Mouse (Mus musculus) frontal cortex, postnatal 36 days (tissue): ENCODE results near the gene Aqr.
"Not testable (repeated sequence)": the region's sequence is repeated elsewhere in the genome, so short reads cannot be mapped to it uniquely, and the experiment has no call there.

Experiments used
- DNase-seq, 2 experiments: peaks; one replicate each; pipeline ENCODE4 v3.0.0; 2022; ENCODE audit warnings: low spot score in 2 of 2

Aqr gene

DNA sequence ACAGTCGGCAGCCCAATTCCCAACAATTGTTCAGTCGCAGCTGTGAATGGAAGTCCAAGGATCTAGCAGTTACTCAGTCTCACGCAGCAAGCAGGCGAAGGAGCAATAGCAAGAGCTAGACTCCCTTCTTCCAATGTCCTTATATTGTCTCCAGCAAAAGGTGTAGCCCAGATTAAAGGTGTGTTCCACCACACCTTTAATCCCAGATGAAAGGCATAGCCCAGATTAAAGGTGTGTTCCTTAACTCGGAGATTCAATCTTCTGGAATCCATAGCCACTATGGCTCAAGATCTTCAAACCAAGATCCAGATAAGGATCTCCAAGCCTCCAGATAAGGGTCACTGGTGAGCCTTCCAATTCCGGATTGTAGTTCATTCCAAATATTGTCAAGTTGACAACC is at the start of gene Aqr:
Gene Aqr (minus strand): TSS at position 101 of the 400 bp plus-strand sequence.
- not testable (repeated sequence) for DNase-seq

DNA sequence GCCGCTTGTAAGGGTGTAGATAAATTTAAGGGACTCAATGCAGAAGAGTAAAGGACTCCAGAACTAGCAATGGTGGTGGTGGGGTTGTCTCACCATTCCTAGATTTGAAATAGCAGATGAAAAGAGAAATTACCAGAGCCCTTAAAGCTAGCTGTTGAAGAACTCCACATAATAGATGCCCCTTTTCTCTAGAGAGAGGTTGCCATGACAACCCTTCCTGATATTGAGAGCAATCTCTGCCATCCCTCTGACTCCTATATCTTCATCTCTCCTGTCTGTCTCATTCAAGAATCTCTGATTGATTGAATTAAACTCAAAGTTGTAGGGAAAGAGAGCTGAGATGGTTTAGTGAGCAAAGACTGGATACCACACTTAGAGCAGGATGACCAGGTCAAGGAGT is 49.7 kb upstream of the Aqr start:
- DNase-seq: no peak

DNA sequence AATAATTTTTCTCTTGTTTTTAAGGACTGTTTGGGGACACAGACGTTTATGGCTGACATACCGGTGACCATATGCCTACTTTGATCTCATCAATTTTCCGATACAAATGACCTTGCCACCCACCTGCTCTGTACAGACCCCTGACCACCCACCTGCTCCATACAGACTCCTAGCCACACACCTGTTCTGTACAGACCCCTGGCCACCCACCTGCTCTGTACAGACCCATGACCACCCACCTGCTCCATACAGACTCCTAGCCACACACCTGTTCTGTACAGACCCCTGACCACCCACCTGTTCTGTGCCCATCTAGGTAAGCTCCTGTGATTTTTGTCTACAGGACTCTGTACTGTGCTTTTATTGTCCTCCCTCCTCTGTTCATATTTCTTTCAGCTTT is 48.8 kb upstream of the Aqr start:
- DNase-seq: no peak

DNA sequence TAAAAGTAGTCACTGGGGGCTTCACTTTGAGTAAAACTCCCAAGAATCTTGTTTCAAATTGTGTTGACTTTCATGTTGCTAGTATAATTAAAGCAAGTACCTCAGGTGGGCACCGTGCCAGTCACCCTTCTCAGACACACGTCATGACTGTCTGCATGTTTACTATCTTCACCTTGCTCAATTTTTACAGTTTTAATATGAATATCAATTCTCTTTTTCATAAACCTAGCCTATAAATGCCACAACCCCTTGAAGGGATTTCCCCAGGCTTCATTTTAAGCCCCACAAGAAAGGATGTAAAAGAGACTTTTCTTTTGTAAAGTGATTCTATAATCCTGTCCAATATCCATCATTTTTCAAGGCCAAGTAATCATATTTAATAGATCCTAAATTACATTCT is 44.4 kb upstream of the Aqr start:
- DNase-seq: no peak

DNA sequence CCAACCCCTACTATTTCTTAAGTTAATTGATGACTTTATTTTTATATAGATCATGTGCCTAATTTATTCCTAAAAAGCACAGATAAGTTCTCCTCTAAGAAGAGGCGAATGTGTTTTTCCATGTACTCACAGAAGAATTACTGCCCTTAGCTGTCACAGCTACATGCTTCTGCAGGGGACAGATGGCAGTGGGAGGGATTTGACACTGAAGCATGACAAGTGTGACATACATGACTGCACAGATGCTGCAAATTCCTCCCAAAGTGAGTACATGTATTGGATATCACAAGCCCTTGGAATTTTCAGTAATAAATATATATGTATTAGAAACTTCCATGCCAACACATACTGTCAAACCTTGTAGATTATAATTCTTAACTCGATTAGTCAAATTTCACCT is 41.8 kb upstream of the Aqr start:
- DNase-seq: no peak

DNA sequence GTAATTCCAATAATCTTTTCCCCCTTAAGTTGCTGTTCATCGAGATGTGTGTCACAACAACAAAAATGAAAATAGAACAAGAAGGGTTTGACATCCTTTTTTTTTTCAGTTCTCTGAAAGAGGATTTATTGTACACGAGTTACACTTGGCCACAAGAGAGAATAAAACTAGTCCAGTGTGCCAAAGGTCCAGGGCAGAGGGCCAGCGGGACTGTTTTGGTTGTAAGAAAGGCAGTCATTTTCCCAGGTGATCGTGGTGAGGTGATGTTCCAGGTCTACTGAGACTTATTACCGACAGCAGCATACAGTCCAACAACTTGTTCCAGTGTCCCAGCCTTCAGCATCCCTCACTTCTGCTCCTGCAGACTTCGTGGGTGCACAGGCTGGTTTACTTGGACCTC is 18.2 kb upstream of the Aqr start:
- no peak for DNase-seq

DNA sequence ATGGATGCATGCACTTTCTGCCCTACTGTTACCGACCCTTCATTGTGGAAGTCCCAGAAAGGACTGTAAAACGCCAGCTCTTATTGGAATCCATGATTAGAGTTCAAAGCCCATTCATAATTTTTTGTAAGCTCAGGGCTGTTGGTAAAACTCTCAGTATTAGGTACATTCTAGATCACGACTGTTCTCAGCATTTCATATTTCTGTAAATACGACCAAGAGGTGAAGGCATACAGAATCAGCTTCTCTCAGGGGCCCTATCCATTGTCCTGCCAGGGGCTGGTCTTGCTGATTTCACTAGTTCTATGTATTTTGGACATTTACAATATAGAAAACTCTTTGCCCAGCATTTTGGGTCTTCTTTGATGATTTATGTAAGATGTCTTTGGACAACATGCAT is 14.8 kb upstream of the Aqr start:
- no peak for DNase-seq

DNA sequence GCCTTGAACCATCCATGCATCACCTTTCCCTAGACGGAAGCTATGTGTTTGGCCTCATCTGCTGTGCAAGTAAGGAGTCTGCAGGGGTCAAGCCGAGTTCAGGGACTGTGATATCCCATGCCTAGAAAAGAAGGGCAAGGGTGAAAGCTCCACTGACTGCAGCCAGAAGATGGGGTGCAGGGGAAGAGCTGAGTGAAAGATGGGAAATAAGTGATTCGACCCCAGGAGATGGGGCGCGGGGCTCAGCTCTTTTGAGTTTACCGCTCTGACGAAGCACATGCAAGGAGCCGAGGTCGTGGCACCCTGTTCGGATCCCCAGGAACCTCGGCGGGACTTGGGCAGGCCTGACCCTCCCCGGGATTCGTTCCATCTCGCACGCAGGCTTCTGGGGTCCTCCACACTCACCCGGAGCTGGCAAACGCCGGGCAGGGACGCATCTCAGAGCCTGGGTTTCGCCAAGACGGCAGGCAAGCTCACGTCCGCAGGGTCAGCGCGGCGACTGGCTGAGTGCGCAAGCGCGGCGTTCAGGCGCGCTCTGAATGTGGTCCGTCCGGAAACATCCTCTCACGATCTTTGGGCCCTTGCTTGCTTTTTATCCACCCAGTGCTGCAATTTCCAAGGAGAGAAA is 14.2 kb upstream of the Aqr start, which contains the start of gene Zfp770:
Gene Zfp770 (minus strand): TSS at position 538 of the 628 bp plus-strand sequence.
- DNase-seq: peak; percentile 81 to 87

DNA sequence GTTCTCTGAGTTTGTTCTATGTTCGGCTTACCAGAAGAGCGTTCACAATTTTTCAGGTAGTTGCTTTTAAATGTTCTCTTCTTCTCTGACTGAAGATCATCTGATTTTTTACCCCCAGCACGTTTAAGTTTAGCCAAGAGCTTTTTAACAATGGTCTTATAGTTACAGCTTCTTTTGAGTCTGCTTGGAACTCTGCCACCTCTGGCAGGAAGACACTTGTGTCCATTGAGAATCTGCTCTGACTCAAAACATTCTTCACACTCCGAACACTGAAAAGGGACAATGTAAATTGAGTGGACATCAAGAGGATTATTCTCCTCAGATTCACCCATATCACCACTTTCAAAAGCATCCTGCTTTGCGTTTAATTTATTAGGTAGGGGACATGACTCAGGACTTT is 9.6 kb upstream of the Aqr start:
- DNase-seq: no peak

DNA sequence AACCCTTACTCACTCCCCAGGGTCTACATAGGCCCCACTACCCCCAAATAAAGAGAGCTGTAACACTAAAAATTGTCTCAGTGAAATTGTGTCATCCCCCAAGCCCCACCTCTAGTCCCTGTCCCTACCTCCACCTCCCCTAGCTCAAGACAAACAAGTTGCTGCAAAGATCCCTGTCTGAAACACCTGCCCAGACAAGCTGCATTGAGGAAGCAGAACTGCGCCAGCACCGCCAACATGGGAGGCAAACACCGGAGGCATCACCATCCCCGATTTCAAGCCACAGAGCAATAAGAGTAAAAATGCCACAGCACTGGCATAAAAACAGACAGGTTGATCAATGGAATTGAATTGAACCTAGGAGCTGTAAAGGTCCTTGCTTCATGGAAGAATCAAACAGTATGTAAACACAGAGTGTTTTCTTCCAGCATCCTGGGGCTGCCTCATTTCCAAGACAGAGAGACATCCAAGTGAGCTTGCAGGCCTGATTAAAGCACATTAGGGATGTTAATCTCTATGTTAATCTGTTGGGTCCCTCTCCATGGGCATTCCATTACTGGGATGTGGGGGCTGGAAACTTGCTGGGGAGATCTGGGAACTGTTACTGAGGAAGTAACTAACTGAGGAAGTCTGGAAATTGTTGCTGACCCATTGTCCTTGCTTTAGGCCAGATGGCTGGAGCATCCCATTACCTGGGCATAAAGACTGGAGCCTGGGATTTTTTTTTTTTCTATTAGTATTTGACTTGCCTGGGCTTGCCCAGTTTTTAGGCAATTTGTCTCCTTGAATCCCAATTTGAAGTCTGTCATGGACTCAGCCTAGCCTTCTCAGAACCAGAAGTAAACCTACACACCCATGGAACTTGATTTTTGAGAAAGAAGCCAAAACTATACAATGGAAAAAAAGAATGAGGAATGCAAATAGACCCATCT is 8.8 kb downstream of the Aqr start:
- no peak for DNase-seq

DNA sequence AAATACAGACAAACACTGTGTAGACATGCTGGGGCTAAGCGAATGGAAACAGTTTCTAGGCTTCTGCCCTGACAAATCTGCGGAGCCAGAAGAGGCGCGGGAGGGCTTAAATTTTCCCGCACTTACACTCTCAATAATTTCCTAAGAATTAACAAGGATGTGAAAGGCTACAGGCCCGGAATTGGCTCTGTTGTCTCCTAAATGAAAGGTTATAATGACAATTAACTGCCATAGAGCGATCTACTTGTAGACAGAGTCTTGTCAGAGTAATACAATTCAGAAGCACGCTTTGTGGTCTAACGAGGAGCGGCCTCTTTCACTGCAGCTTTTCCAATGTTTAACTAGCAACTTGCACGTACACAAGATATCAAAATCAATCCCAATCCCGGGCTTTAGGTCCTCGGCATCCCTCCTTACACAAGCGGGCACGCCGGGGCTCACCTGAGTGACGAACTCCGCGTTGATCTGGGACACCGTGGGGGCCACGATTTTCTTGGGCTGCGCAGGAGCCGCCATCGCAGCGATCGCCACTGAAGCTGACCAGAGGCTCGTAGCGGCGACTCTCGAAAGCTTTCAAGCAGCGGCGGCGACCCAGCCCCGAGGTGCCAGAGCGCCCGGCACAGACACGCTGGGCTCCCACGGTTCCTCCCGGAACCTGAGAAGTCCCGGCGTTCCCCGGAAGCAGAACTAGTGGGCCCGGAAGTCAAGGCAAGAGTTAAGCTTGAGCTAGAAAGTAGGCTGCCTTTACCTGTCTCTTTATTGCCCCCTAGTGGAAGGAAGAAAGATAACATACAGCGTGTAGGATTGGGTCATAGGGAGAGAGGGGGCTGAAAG is 12.0 kb downstream of the Aqr start:
- DNase-seq: peak; percentile 80 to 86

DNA sequence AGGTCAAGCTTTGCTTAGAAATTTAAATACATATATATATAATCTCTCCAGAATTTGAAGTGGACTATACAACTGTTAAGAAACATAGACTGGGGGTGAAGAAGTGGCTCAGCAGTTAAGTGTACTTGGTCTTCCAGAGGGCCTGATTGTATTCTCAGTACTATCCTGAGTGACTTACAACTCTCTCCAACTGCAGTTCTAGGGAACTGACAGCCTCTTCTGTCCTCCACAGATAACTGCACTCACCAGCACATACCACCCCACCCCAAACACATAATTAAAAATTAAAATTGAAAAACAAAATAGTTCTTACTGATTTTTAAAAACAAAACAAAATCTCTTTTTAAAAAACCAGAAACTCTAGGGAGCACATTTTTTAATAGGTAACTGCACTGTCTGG is 13.6 kb downstream of the Aqr start:
- DNase-seq: no peak

DNA sequence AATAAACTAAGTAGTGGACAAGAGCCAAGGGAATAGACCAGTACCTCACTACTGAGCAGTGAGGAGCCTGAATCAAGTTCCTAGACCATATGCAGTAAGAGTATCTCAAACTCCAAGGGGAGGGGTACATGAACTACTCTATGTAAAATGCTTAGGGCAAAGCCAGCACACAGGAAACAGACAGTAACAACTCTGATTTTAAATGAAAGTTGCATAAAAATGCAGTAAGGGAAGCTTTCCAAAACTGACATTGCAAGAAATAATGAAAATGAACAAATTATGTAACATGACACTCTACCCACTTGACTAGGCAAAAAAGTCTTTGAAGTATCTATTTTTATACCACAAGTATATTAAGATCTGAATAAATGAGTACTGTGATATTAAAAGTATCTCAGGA is 19.0 kb downstream of the Aqr start:
- DNase-seq: no peak

DNA sequence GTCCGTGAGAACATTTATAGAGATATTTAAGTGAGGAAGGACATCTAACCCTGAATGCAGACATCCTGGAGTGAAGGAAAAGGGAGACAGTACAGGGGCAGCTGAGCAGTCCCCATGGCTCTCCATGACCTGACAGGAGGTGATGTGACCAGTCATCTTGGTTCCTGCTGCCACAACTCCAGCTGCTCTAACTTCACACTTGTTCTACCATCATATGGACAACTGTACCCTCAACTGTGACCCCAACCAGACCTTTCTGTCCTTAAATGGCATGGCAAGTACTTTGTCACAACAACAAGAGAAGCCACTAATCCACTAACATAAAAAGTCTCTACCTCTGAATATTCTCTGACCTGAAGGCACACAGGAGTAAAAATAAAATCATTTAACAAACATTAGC is 24.8 kb downstream of the Aqr start:
- no peak for DNase-seq

DNA sequence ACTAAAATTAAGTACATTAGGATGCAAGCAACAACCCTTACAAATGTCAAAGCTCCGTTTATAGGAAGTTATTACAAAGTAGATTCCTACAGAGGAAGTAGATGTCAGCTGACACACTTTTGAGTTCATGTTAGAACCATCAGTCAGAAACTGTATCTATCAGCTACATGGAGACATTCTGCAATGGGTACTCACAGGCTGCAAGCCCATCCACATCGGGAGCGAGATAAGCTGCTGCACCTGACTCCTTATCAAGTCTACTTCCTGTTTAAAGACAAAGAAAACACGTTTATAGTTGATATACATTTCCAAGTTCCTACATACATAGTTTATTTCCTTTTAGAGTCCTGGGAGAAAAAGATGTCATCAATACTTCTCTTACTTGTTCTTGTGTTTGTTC is 29.5 kb downstream of the Aqr start:
- no peak for DNase-seq

DNA sequence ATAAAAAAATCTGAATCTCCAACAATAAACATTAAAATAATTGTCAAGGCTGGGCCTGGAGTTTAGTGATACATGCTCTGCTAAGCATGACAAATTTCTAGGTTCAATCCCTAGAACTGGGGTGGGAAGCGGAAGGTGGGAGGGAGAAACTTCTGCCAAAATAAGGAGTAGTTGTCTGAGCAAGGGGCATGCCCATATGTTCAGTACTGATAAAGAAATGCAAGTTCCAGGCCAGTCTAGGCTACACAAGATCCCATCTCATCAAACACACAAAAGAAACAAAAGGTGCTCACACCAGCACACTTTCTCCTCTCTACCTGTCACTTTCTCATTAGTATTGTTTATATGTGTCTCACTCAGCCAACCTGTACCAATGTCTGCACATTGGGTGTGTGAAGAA is 30.2 kb downstream of the Aqr start:
- no peak for DNase-seq

DNA sequence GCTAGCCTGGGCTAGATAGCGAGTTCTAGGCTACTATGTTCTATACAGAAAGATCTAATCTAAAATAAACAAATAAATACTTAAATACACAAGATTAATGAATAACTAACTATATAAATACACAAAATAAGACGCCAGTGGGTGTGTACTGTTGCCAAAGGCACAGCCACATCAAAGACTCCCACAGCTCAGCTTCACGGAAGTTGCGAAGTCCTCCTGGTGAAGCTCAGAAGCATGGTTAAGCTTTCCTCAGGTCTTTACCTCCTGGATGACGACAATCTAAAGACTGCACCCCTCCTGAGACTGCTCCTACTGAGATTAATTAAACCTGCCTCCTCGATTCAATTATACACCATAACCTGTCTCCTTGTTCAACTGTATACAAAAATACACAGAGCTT is 33.6 kb downstream of the Aqr start:
- DNase-seq: no peak

DNA sequence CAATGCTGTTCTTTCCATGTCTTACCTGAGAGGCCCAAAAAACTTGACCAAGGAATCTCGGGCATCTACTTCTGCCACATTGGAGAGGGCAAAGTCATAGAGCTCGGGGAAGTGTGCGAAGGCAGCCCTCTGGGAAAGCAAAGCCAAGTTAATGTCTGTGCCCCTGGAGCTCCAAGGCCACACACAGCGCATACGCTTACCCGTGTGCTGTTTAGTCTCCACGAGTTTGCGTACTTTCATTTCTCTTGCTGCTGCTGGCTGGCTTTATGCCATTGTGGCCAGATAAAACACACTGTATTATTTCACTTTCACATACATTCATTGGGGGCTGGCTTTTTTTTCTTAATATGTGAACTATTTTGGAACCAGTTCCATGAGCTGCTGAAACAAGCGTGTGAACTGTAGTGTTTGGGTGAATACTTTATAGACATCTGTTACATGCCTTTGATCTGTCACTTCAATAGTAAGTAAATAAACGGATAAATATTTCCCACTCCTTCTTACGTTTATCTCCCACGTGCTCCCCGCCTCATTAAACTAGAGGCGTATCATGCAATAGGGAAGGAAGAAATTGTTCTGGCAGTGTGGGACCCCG is 39.9 kb downstream of the Aqr start:
- no peak for DNase-seq

DNA sequence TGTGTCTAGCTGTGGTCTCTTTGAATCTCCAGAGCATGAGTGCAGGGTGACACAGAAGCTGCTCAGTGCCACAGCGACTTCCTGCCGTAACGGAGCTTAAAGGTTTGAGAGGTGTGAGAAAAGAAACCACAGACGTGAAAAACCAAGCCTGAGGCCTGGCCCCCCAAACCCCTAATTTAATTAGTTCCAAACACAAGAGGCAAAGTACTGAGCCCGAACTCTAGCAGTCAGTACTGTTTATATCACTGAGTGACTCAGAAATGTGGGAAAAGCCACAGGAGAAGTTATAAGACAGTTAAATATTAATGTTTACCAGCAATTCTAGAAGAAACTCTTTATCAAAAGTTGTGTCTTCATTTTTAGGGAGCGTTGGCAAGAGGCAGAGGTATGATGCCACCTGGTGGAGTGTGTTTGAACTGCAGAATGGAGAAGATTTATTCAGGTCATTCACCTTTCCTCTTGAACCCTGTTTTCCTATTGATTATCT is 41.5 kb downstream of the Aqr start:
- peak; percentile 31 to 60 for DNase-seq

DNA sequence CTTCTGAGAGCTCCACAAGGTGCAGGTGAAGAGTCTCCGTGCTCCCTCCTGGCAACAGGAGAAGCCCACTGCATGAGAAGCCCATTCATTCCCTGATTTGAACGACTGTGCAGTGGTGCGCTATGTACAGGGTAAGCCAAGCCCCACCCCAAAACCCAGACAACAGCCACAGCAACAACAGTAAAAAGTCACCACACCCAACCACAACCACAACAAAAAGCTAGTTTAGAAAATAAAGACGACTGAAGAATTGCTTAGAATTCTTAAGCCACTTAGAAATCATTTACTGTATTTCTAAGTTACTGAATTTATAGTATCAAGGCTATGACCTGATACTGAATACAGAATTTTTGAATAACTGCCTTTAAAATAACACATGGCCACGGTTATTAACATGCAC is 41.9 kb downstream of the Aqr start:
- DNase-seq: no peak

DNA sequence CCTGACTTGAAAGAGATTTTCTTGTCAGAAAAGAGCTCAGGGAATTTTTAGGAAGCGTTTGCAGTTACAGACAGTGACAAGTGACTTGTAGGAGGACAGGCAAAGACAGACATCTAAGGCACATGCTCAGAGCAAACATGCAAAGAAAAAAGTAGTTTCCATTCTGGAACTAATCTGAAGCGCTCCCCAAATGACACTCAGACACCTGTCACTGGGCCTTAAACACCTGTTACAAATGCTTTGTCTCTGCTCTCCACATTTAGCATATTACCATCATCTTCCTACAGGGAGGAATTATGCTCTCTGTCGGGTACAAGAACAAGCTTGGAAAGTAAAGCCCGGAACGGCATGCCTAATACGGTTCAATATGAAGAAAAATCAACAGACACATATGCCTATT is 43.0 kb downstream of the Aqr start:
- no peak for DNase-seq

DNA sequence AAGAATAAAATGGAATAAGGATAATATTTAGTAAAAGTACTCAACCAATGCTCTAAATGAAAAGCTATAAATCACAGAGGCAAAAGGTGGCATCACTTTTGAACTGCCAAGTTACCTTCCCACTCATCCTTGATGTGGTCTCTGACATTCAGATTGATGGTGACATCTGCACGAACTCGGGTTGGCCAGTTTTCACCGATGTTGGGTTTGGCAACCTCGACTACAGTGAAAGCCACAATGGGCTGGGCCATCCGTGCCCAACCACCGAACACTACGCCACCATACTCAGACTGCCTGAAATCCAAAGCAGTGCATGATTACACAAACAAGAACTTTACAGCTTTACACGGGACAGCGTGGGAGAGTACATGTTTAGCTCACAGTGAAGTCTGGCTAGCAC is 50.1 kb downstream of the Aqr start:
- no peak for DNase-seq
